Mouse (Mus musculus) retina, embryonic 14.5 days (tissue): ENCODE measurements around the gene Papss2.

Source experiments
- DNase-seq: peaks from one replicate; pipeline ENCODE4 v3.0.0-alpha.2; 2015; ENCODE audit warnings: low spot score

The Papss2 gene

DNA sequence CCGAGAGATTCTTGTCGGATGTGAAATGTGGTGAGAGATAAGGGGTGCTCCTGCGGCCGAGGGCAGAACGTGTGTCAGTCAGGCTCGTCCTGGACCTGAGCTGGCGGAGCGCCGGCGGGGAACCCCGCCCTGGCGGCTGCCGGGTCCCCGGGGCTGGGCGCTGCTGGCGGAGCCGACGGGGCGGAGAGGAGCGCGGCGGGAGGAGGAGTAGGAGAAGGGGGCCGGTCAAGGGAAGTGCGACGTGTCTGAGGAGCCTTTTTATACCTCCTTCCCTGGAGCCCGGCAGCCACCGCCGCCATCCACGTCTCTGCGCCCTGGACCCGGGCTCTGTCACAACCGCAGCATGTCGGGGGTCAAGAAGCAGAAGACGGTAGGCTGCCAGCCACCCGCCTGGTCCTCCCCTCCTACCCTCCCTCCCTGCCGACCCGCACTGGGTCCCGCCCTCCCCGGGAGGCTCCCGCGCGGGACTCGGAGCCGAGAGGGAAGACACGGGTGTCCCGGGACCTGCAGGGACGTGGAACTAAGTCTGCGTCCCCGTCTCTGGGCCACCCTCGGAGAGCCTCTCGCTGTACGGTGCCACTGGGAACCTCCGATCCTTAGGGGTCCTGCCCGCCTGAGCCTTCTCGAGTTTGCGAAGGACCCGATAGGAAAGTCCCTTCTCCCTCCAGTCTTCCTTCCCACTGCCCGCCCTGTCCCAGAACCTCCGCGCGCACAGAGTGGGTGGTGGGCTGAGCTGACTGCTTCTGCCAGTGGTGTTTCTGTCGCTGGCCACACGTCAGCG, at the start of gene Papss2:
Gene Papss2 (plus strand): TSS at position 285 of the 781 bp plus-strand sequence.
- DNase-seq = peak; percentile 49

GRCm38 (mm10) chr19:32547396-32547795, 48.2 kb upstream of the Papss2 start:
- no peak for DNase-seq

GRCm38 (mm10) chr19:32548202-32548601, 47.4 kb upstream of the Papss2 start:
- no peak for DNase-seq

GRCm38 (mm10) chr19:32550446-32550845, 45.1 kb upstream of the Papss2 start:
- DNase-seq = no peak

DNA sequence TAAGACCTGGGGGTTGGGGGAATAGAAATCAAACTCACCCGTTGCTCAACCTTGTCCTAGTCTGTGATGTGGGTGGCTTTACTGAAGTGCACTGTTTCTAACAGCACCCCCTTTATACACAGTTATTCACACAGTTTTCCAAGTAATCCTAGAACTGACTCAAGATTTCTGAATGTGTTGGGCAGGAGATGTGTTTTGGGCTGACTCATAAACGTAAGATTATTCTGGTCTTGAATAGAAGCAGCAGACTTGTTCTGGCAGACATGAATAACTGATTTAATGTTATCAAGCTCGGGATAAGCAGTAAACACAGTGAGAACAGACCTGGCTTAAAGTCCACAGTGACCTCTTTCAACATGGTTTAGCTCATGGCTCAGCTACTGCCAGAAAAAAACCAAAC, 44.1 kb upstream of the Papss2 start:
- DNase-seq = no peak

- no peak for DNase-seq
These were observed 43.5 kb upstream of the Papss2 start for GRCm38 (mm10) chr19:32552106-32552505.

DNA sequence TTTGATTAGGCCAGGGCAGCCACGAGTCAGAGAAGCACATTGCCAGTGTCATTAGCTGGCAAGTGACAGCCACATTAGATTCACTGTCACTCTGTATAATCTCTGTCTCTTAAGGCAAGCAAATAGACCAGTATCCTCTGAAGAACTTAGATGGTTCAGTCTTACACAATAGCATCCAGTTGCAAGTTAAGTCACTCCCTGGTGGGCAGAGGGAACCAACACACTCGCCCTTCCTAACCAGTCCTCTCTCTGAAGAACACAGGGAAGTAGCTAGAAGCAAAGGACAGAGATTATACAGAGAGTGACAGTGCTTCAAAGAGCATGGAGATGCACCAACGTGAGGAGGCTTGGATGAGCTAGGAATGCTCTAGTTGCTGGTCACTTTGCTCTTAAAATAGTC, 42.3 kb upstream of the Papss2 start:
- no peak for DNase-seq

- DNase-seq = no peak
These were observed 40.3 kb upstream of the Papss2 start for GRCm38 (mm10) chr19:32555257-32555656.

- DNase-seq = no peak
These were observed 28.6 kb upstream of the Papss2 start for GRCm38 (mm10) chr19:32567025-32567424.

DNA sequence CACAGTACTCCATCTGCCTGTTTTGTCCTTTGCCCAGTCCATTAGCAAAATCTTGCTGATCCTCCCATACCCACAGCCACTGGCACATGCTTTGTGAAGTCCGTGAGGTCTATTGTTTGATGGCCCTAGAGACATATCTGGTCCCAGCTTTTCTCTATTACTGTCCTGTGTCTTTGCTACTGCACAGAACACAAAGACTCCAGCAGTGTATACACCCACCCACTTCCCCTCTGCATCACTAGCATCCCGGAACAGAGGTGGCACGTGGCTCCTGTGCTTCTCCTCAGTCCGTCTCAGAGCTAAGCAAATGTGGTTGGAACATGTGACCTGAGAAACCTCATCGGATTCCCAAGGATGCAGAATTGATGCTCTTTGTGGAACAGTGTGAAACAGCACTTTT, 28.1 kb upstream of the Papss2 start:
- DNase-seq = no peak

GRCm38 (mm10) chr19:32568470-32568869, 27.1 kb upstream of the Papss2 start:
- no peak for DNase-seq

DNA sequence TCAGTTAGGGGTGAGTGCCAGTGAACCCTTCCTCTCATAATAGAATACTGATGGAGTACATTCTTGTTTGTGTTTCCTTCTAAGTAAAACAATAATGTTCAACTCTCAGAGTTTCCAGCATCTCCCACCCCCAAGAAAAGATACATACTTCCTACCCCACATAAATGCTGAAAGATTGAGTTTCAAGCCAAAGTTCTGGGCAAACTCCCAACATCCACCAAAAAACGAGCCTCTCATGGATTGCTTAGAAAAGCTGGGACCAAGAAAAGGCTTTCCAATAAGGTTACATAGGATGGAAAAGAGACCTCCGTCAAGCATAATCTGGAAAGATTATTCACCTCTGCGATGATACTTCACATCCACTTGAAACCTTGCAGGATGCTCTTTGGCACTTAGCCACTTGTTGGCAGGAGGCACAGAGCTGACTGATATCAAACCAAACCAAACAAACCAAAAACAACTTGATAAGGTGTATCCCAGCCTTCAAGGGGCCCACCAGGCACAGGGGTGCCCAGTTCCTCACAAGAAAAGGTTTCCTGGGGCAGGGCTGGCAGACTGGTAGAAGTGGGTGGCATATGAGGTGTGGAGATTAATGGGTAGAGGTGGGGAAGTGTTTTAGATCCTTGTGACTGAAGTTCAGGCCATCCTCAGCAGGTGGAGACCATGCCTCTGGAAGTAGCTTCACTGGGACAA, 26.5 kb upstream of the Papss2 start:
- DNase-seq = no peak

DNA sequence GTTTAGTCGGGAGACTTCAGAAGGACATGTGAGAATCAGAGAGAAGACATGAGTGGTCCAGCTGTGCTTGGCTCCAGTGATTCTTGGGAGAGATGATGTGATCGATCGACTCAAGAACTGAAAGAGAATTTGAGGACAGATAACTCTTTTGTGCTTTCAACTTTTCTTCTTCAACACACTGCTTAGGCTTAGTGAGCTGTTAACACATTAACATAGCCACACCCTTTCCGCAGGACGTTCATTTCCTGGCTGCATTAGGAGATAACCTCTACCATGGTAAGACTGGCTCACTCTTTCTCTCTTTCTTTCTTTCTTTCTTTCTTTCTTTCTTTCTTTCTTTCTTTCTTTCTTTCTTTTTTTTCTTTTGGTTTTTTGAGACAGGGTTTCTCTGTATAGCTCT, 25.9 kb upstream of the Papss2 start:
- DNase-seq = no peak

- no peak for DNase-seq
These were observed 23.4 kb upstream of the Papss2 start for GRCm38 (mm10) chr19:32572191-32572590.

DNA sequence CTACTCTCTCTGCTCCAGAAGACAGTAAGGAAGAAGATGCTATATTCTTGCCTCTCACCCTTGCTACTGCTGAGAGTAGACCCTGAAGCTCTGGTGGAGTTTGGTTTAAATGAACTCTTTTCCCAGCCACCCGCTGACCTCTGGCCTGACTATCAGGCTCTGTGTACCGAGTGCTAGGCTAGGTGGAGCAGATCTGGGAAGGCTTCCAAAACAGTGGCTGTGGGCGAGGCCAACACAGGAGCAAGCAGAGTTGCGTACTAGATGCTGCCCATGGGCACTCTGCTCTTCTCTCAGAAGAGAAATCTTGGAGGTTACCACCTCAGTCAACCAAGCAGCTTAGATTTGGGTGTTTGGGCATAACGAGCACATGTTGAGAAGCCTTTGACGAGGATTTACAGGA, 22.3 kb upstream of the Papss2 start:
- DNase-seq = no peak

DNA sequence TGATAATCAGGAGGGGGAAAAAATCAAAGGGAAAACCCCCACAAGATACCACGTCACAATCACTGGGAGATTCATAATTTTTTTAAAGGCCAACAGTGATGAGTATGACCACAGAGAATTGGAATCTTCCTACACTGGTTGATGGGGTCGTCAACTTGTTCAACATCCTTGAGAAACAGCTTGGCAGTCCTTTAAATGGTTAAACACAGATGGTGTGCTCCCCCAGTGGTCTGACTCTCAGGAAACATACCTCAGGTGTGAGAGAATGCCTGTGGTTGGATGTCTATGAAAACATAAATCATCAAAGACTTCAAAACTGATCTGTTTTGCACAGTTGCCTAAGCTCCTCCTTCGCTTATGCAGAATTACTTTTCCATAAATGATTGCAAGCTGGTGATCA, 20.7 kb upstream of the Papss2 start:
- no peak for DNase-seq

- no peak for DNase-seq
These were observed 17.8 kb upstream of the Papss2 start for GRCm38 (mm10) chr19:32577749-32578148.

DNA sequence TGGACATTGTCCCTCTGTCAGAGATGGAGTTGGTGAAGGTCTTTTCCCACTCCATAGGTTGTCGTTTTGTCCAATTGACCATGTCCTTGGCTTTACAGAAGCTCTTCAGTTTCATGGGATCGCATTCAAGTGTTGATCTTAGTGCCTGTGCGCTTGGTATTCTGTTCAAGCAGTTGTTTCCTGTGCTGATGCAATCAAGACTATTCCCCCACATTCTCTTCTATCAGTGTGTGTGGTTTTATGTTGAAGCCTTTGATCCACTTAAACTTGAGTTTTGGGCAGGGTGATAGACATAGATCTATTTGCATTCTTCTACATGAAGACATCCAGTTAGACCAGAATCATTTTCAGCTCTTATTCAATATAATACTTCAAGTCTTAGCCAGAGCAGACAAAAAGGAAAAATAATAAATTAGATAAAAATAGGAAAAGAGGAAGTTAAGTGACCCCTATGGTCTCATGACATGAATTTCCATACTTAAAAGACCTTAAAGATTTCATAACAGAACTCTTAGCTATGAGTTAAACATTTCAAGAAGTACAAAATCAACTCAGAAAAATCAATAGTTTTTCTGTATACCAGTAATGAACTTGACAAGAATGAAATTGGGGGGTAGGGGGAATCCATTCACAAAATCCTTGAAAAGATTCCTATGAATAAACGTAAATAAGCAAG, 12.4 kb upstream of the Papss2 start:
- DNase-seq = no peak

GRCm38 (mm10) chr19:32587727-32588126, 7.9 kb upstream of the Papss2 start:
- no peak for DNase-seq

GRCm38 (mm10) chr19:32592749-32593148, 2.8 kb upstream of the Papss2 start:
- no peak for DNase-seq

DNA sequence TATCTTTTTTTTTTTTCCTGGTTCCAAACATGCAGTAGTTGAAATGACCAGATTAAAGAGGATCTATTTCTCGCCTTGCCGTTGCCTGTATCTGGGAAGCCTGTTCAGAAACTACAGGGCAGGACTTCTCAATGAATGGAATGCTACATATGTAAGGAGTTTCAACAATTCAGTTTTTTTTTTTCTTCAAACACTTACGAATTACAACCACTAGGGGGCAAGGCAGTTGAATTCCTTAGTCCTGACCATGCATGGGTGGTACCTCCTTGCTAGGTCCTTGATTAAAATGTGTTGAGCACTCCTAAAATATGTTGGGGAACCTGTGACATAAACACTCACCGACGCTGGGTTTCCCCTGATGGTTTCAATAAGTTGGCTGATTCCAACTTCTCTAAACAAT, 1.7 kb upstream of the Papss2 start:
- no peak for DNase-seq

- DNase-seq = no peak
These were observed 472 bp upstream of the Papss2 start for GRCm38 (mm10) chr19:32595131-32595505.

GRCm38 (mm10) chr19:32599006-32599405, 3.4 kb downstream of the Papss2 start:
- no peak for DNase-seq
